Mouse (Mus musculus) T-helper 1 cell (primary cell): ENCODE results near the gene Rbm5.

Experiments
- in situ Hi-C: fragments of 300-600 bp; cut with MboI, MseI; formaldehyde crosslinking; loops from one replicate; pipeline ENCODE4 v1.15.1; 2025; ENCODE audit warnings: high pct_unique_total_duplicates

Gene Rbm5

GRCm38 (mm10) chr9:107770374-107771290, at the start of gene Rbm5:
Rbm5 (minus strand) TSS chr9:107770996.
- in situ Hi-C loops: loop anchor here (25.0 kb wide), 1 partner anchor 933 kb away; no protein-coding TSS in a partner anchor

- in situ Hi-C loops: no loop called here
These were observed 41.3 kb upstream of the Rbm5 start for GRCm38 (mm10) chr9:107812132-107812531.

GRCm38 (mm10) chr9:107810985-107811384, 40.2 kb upstream of the Rbm5 start:
- in situ Hi-C loops: no loop called here

GRCm38 (mm10) chr9:107791714-107792113, 20.9 kb upstream of the Rbm5 start:
- in situ Hi-C loops: no loop called here

- in situ Hi-C loops: loop anchor here (5.0 kb wide), 1 partner anchor 35 kb away; no protein-coding TSS in a partner anchor
These were observed 11.9 kb upstream of the Rbm5 start for GRCm38 (mm10) chr9:107782536-107783203.

GRCm38 (mm10) chr9:107776809-107777208, 6.0 kb upstream of the Rbm5 start:
- in situ Hi-C loops: no loop called here

- in situ Hi-C loops: loop anchor here (25.0 kb wide), 1 partner anchor 937 kb away; no protein-coding TSS in a partner anchor
These were observed 3.6 kb upstream of the Rbm5 start for GRCm38 (mm10) chr9:107774411-107774810.

- in situ Hi-C loops: loop anchor here (25.0 kb wide), 1 partner anchor 934 kb away; no protein-coding TSS in a partner anchor
These were observed 986 bp upstream of the Rbm5 start for GRCm38 (mm10) chr9:107771782-107772181.

- in situ Hi-C loops: loop anchor here (25.0 kb wide), 1 partner anchor 933 kb away; no protein-coding TSS in a partner anchor
These were observed 791 bp downstream of the Rbm5 start for GRCm38 (mm10) chr9:107770037-107770373.

- in situ Hi-C loops: loop anchor here (10.0 to 25.0 kb wide), 2 partner anchors 765 to 932 kb away; no protein-coding TSS in a partner anchor
These were observed 1.3 kb downstream of the Rbm5 start for GRCm38 (mm10) chr9:107769445-107770000.

GRCm38 (mm10) chr9:107768851-107769250, 1.9 kb downstream of the Rbm5 start:
- in situ Hi-C loops: loop anchor here (10.0 to 25.0 kb wide), 2 partner anchors 766 to 932 kb away; no protein-coding TSS in a partner anchor

- in situ Hi-C loops: loop anchor here (25.0 kb wide), 1 partner anchor 922 kb away; no protein-coding TSS in a partner anchor
These were observed 11.2 kb downstream of the Rbm5 start for GRCm38 (mm10) chr9:107759593-107759992.

- in situ Hi-C loops: loop anchor here (25.0 kb wide), 1 partner anchor 913 kb away; no protein-coding TSS in a partner anchor
These were observed 20.4 kb downstream of the Rbm5 start for GRCm38 (mm10) chr9:107750378-107750777.

- in situ Hi-C loops: loop anchor here (5.0 kb wide), 1 partner anchor 34 kb away; no protein-coding TSS in a partner anchor
These were observed 22.7 kb downstream of the Rbm5 start for GRCm38 (mm10) chr9:107748063-107748462.

- in situ Hi-C loops: loop anchor here (5.0 kb wide), 1 partner anchor 35 kb away; no protein-coding TSS in a partner anchor
These were observed 23.5 kb downstream of the Rbm5 start for GRCm38 (mm10) chr9:107747310-107747709.

- in situ Hi-C loops: loop anchor here (5.0 kb wide), 1 partner anchor 36 kb away; no protein-coding TSS in a partner anchor
These were observed 24.1 kb downstream of the Rbm5 start for GRCm38 (mm10) chr9:107746679-107747078.

- in situ Hi-C loops: no loop called here
These were observed 26.7 kb downstream of the Rbm5 start for GRCm38 (mm10) chr9:107744061-107744460.

GRCm38 (mm10) chr9:107738841-107739202, 32.0 kb downstream of the Rbm5 start:
- in situ Hi-C loops: loop anchor here (5.0 kb wide), 1 partner anchor 52 kb away; no protein-coding TSS in a partner anchor

- in situ Hi-C loops: loop anchor here (5.0 kb wide), 1 partner anchor 51 kb away; no protein-coding TSS in a partner anchor
These were observed 32.6 kb downstream of the Rbm5 start for GRCm38 (mm10) chr9:107738020-107738840.

- in situ Hi-C loops: loop anchor here (5.0 kb wide), 1 partner anchor 49 kb away; no protein-coding TSS in a partner anchor
These were observed 34.7 kb downstream of the Rbm5 start for GRCm38 (mm10) chr9:107736185-107736485.
